Mouse (Mus musculus) intestine, embryonic 15.5 days (tissue): ENCODE measurements around the gene AI854703. TPM values are rescaled to one million over a fixed set of nuclear protein-coding genes. Genes with fewer than 3 reads are reported as not detected.
A peak's percentile ranks its signal among the peaks of the same experiment; 100 is the strongest.

ENCODE experiments used
- ATAC-seq: fragments of 200-750 bp; cut with Nextera tagmentation; 2 replicates; pipeline ENCODE4 v1.8.0; 2017; ENCODE audit warnings: moderate TSS enrichment, moderate library complexity
- H3K27ac ChIP-seq: fragments of 300-500 bp; sonication (generic); 2 replicates; pipeline ENCODE4 v1.5.1; 2015; ENCODE audit warnings: mild to moderate bottlenecking, inconsistent platforms
- H3K27me3 ChIP-seq: fragments of 300-500 bp; sonication (generic); replicated peaks from 2 replicates; pipeline ENCODE4 v1.6.1; 2015; ENCODE audit warnings: inconsistent platforms
- H3K36me3 ChIP-seq: fragments of 300-500 bp; sonication (generic); 2 replicates; pipeline ENCODE4 v1.6.1; 2015; ENCODE audit warnings: inconsistent platforms
- H3K4me1 ChIP-seq: fragments of 300-500 bp; sonication (generic); replicated peaks from 2 replicates; pipeline ENCODE4 v1.6.1; 2015; ENCODE audit warnings: inconsistent platforms
- H3K4me2 ChIP-seq: fragments of 300-500 bp; sonication (generic); replicated peaks from 2 replicates; pipeline ENCODE4 v1.6.1; 2015; ENCODE audit warnings: mild to moderate bottlenecking, inconsistent platforms
- H3K4me3 ChIP-seq: fragments of 300-500 bp; sonication (generic); replicated peaks from 2 replicates; pipeline ENCODE4 v1.5.1; 2015; ENCODE audit warnings: inconsistent platforms
- H3K9ac ChIP-seq: fragments of 300-500 bp; sonication (generic); 2 replicates; pipeline ENCODE4 v1.6.1; 2015; ENCODE audit warnings: inconsistent platforms
- H3K9me3 ChIP-seq: fragments of 300-500 bp; sonication (generic); 2 replicates; pipeline ENCODE4 v1.6.1; 2016; ENCODE audit warnings: inconsistent platforms
- WGBS: fragments of 180-500 bp; shearing (Covaris S2); methylation state at CpG from one replicate; pipeline ENCODE4 v1.1.7; 2015; 5-methylcytosine and 5-hydroxymethylcytosine counted together
- polyA plus RNA-seq: library from polyadenylated mRNA; unstranded; fragments of >200 nt; fragmentation: Nextera tagmentation; extraction: Ambion mirVana; gene quantifications from 2 replicates; pipeline ENCODE4 v1.2.1, GENCODE M21; 2015

AI854703 gene
- polyA plus RNA-seq, 1 experiment from 2014 or later = 0.89 TPM

GRCm38 (mm10) chr6:48623460-48623859 is 3.1 kb upstream of the AI854703 start:
- 0 out of 2 replicates have a peak, but pooled peaks cover 7% of the 10 kb centered on the region for H3K4me1 ChIP-seq
- ATAC-seq = no peak
- WGBS = 48% methylated on average over 1 of the region's 1 CpGs
- no peak overlapping the region for H3K4me2 ChIP-seq
- H3K27me3 ChIP-seq = peaks cover 12% of the 10 kb centered on the region; the same call in 1 of the 2 replicates
- no peak overlapping the region for H3K4me3 ChIP-seq
- no peaks in the 10 kb centered on the region for H3K9me3 ChIP-seq
- H3K27ac ChIP-seq = no peak overlapping the region
- H3K36me3 ChIP-seq = peaks cover 18% of the 10 kb centered on the region
- no peak overlapping the region for H3K9ac ChIP-seq

DNA sequence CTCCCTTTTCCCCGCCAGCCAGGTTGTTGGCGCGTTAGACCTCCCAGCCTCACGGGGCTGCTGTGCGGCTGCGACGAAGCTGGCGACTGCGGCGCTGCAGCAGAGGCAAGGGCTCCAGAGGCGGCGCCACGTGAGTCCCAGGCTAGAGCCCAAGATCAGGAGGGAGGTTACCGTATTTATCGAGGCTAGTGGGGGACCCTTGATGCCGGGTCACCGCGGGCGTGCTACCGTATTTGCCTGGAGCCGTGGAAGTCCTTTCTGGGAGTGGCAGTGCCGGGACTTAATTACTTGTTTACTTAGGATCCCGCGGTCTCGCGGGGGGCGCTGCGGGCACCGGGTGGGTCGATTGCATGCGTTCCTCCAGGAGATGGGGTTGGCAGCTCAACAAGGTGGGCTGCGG is 420 bp downstream of the AI854703 start:
- under 1% methylated on average over 32 of the region's 32 CpGs for WGBS
- no peak overlapping the region for H3K27ac ChIP-seq

GRCm38 (mm10) chr6:48627511-48627924 is 954 bp downstream of the AI854703 start:
- Histone ChIP-seq H3K4me1 (peaks cover 15% of the 10 kb centered on the region; the same call in 1 of the 2 replicates), H3K4me3 (peak overlapping the region; percentile 47), H3K27ac (no peak overlapping the region), H3K4me2 (peak overlapping the region; percentile 91), H3K27me3 (peaks cover 22% of the 10 kb centered on the region), H3K36me3 (no peaks in the 10 kb centered on the region), H3K9ac (peak overlapping the region; percentile 47; the same call in 1 of the 2 replicates), H3K9me3 (no peaks in the 10 kb centered on the region)
- ATAC-seq = no peak; the same call in 1 of the 2 replicates
- 3% methylated on average over 7 of the region's 7 CpGs for WGBS

More for the DNA sequence above, 420 bp downstream of the AI854703 start:
- Histone ChIP-seq H3K9ac (peak overlapping the region; percentile 47), H3K4me2 (peak overlapping the region; percentile 91), H3K9me3 (no peaks in the 10 kb centered on the region), H3K27me3 (peaks cover 22% of the 10 kb centered on the region), H3K4me3 (peak overlapping the region; percentile 47), H3K4me1 (peaks cover 15% of the 10 kb centered on the region; the same call in 1 of the 2 replicates), H3K36me3 (no peaks in the 10 kb centered on the region)
- peak; percentile 50 for ATAC-seq

DNA sequence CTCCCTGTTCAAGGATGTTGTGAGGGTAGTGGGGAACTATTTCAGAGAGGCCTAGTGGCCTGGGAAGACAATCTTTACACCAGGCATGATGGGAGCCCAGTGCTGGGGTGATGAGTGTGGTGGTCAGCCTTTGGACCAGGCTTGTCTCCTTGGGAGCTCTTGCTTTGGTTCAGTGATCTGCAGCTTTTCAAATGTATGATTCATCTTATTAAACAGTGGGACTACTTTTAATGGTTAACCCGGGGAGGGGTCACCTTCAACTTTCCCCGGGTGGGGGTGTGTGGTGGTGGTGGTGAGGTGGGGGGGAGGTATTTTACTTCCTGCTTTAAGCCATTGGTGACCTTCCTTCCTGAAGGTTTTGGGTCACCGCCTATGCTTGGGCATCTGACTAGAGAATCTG is 1.8 kb downstream of the AI854703 start:
- Histone ChIP-seq H3K9ac (no peak overlapping the region), H3K4me2 (no peak overlapping the region), H3K27me3 (peaks cover 22% of the 10 kb centered on the region), H3K36me3 (no peaks in the 10 kb centered on the region), H3K4me1 (peaks cover 15% of the 10 kb centered on the region; the same call in 1 of the 2 replicates), H3K9me3 (no peaks in the 10 kb centered on the region), H3K27ac (no peak overlapping the region), H3K4me3 (no peak overlapping the region)
- no peak for ATAC-seq
- WGBS = 70% methylated on average over 3 of the region's 3 CpGs

DNA sequence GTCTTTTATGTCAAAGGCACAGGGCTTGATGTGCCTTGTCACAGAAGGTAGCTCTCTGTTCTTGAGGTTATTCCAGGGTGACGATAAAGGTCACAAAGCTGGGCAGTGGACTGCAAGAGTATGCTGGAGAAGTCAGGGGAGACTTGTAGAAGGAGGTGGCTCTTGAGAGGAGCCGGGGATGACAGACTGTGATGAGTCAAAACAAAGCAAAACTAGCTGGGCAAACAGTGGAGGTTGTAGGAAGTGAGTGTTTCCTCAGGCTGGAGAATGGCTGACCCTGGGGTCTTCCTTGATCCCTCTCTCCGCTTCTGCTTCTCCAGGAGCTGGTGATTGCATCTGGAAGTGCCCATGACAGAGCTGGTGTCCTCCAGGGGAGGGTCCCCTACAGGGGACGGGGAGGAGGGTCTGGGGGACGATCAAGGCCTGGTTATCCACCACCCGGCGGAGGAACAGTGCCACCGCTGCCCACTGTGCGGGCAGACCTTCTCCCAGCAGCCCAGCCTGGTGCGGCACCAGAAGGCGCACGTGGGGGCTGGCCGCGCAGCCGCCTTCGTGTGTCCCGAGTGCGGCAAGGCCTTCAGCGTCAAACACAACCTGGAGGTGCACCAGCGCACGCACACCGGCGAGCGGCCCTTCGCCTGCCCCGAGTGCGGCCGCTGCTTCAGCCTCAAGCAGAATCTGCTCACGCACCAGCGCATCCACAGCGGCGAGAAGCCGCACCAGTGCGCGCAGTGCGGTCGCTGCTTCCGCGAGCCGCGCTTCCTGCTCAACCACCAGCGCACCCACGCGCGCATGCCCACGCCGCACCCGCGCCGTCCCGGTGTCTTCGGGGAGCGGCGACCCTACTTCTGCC is 2.5 kb downstream of the AI854703 start:
- 6% methylated on average over 54 of the region's 54 CpGs for WGBS
- H3K4me3 ChIP-seq = peak overlapping the region; percentile 38
- peak overlapping the region; percentile 87 for H3K4me2 ChIP-seq
- no peaks in the 10 kb centered on the region for H3K9me3 ChIP-seq
- peak; percentile 29 for ATAC-seq
- H3K27ac ChIP-seq = no peak overlapping the region
- no peaks in the 10 kb centered on the region for H3K36me3 ChIP-seq
- H3K9ac ChIP-seq = peak overlapping the region; percentile 26
- peaks cover 15% of the 10 kb centered on the region; the same call in 1 of the 2 replicates for H3K4me1 ChIP-seq
- H3K27me3 ChIP-seq = peaks cover 22% of the 10 kb centered on the region

DNA sequence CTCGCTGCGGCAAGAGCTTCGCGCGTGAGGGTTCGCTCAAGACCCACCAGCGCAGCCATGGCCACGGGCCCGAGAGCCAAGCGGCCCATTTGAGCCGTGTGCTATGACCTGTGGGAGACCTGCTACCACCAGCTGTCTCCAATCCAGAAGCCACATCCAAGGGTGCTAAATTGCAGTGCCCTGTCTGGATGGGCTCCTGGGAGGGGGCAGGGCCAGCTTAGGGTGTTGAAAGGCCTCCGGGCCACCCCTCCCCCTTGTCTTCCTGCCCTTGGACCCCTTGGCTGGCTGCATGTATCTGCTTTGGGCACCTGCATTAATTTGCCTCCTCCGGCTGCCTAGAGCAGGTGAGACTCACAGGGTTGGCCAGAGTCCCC is 3.1 kb downstream of the AI854703 start:
- H3K4me2 ChIP-seq = peak overlapping the region; percentile 87
- H3K9ac ChIP-seq = peak overlapping the region; percentile 26
- no peak overlapping the region for H3K27ac ChIP-seq
- WGBS = 14% methylated on average over 13 of the region's 13 CpGs
- H3K27me3 ChIP-seq = peaks cover 22% of the 10 kb centered on the region
- ATAC-seq = peak; percentile 30
- H3K9me3 ChIP-seq = no peaks in the 10 kb centered on the region
- peaks cover 15% of the 10 kb centered on the region; the same call in 1 of the 2 replicates for H3K4me1 ChIP-seq
- H3K36me3 ChIP-seq = no peaks in the 10 kb centered on the region
- H3K4me3 ChIP-seq = peak overlapping the region; percentile 38

- 85% methylated on average over 8 of the region's 8 CpGs for WGBS
- H3K4me1 ChIP-seq = peaks cover 15% of the 10 kb centered on the region; the same call in 1 of the 2 replicates
- peaks cover 18% of the 10 kb centered on the region for H3K27me3 ChIP-seq
- ATAC-seq = no peak
- H3K27ac ChIP-seq = no peak overlapping the region
- no peak overlapping the region for H3K4me3 ChIP-seq
- H3K36me3 ChIP-seq = no peaks in the 10 kb centered on the region
- no peak overlapping the region for H3K4me2 ChIP-seq
- H3K9ac ChIP-seq = no peak overlapping the region
- no peaks in the 10 kb centered on the region for H3K9me3 ChIP-seq
Observed at GRCm38 (mm10) chr6:48630831-48631230, 4.3 kb downstream of the AI854703 start.

DNA sequence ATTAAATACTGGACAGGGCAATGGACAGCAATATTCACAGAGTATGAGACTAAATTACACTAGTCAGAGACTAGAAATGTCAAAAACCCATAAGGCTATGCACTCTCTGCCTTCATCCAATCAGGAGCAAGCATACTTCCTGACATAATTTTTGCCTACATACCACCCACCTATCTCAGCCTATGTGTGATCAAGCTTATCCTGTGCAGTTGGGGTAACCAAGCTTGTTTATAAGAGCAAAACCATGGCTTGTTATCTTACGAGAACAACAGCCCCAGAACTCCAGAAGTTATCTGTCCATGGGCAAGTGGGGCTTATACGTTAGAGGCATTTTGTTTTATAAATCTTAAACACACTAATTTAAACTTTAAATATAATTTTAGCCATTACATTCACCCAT is 8.5 kb downstream of the AI854703 start:
- Histone ChIP-seq H3K27ac (no peak overlapping the region), H3K4me3 (no peak overlapping the region), H3K4me2 (no peak overlapping the region), H3K36me3 (no peaks in the 10 kb centered on the region), H3K9me3 (no peaks in the 10 kb centered on the region), H3K9ac (no peak overlapping the region), H3K4me1 (no peaks in the 10 kb centered on the region), H3K27me3 (no peaks in the 10 kb centered on the region)
- no peak for ATAC-seq
- 75% methylated on average over 2 of the region's 2 CpGs for WGBS

DNA sequence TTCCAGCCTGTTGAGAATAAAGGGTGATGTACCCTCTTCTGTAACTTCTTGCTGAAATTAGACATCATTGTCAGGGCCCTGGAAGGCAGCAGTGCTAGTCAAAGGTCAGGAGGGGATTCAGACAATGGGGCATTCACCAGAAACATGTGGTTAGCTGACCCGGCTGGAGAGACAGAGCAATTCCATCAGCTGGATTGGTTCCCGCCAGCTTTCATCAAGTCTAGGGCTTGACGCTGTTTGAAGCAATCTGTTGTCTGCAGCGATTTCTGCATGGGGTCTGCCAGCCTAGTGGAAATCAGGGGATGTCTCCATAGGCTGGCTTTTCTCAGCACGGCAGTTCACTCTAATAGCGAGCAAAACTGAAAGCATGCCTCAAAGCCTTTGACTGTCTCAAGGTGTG is 10.0 kb downstream of the AI854703 start:
- Histone ChIP-seq H3K9me3 (no peaks in the 10 kb centered on the region), H3K4me1 (no peaks in the 10 kb centered on the region), H3K27ac (no peak overlapping the region), H3K27me3 (no peaks in the 10 kb centered on the region), H3K36me3 (no peaks in the 10 kb centered on the region), H3K4me3 (no peak overlapping the region), H3K9ac (no peak overlapping the region), H3K4me2 (no peak overlapping the region)
- WGBS = 65% methylated on average over 6 of the region's 6 CpGs
- no peak for ATAC-seq

- Histone ChIP-seq H3K27me3 (no peaks in the 10 kb centered on the region), H3K9ac (no peak overlapping the region), H3K4me2 (no peak overlapping the region), H3K9me3 (no peaks in the 10 kb centered on the region), H3K36me3 (no peaks in the 10 kb centered on the region), H3K4me3 (no peak overlapping the region), H3K27ac (no peak overlapping the region), H3K4me1 (no peaks in the 10 kb centered on the region)
- 69% methylated on average over 6 of the region's 6 CpGs for WGBS
- no peak for ATAC-seq
Observed at GRCm38 (mm10) chr6:48637811-48638500, 11.4 kb downstream of the AI854703 start.

- Histone ChIP-seq H3K27me3 (no peaks in the 10 kb centered on the region), H3K36me3 (no peaks in the 10 kb centered on the region), H3K4me2 (no peak overlapping the region), H3K9me3 (no peaks in the 10 kb centered on the region), H3K27ac (no peak overlapping the region), H3K9ac (no peak overlapping the region), H3K4me1 (no peaks in the 10 kb centered on the region), H3K4me3 (no peak overlapping the region)
- 72% methylated on average over 2 of the region's 2 CpGs for WGBS
- ATAC-seq = no peak
Observed at GRCm38 (mm10) chr6:48638553-48638952, 12.0 kb downstream of the AI854703 start.

GRCm38 (mm10) chr6:48641391-48641790 is 14.8 kb downstream of the AI854703 start:
- Histone ChIP-seq H3K4me3 (no peak overlapping the region), H3K9me3 (no peaks in the 10 kb centered on the region), H3K27me3 (no peaks in the 10 kb centered on the region), H3K27ac (no peak overlapping the region), H3K4me2 (no peak overlapping the region), H3K9ac (no peak overlapping the region), H3K4me1 (no peaks in the 10 kb centered on the region), H3K36me3 (no peaks in the 10 kb centered on the region)
- no peak for ATAC-seq
- WGBS = 67% methylated on average over 6 of the region's 6 CpGs
